Mouse (Mus musculus) mesoderm, embryonic 11.5 days (tissue): ENCODE measurements around the gene Zzz3.

ENCODE experiments used
- DNase-seq: peaks from one replicate; pipeline ENCODE4 v3.0.0-alpha.2; 2012; ENCODE audit warnings: low read depth, low spot score

Gene Zzz3

DNA sequence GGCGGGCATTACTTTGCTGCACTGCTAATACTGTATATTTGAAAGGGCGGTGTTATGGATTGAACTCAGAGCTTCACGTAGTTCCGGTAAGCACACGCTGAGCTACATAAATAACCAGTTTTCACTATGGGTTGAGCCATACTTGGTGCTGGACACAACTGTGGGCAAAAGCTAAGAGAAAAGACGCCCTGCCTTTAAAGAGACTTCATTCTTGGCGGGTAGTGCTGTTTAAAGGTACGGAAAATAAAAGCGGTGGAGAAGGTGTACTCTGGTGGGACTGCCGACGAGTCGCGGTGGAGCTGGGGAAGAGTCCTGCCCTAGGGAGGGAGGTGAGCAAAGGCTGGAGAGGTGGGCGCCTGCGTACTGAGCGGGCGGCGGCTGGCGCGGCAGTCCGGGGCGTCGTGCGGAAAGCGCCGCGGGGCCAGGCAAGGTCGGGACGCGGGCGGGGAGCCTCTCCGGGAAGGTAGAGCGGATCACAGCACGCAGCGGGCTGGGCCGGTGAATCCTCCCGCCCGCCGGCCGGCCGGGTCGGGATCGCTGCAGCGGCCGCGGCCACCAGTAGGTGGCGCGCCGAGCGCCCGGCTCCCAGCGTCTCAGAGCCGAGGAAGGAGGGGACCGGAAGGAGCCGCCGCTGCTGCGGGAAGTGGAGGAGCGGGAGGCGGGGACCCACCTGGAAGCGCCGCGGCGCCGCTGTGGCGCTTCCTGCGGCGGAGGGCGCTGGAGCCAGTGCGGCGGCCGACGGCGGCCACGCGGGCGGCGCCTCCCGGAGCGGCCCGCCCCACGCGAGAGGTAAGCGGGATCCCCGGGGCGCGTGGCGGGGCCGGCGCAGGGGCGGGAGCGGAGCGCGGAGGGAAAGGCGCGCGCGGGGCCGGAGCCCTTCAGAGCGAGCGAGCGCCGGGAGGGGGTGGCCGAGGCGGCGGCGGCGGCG lies at the start of gene Zzz3:
TSS of gene Zzz3 (plus strand) at position 124 of the 928 bp plus-strand sequence.
- DNase-seq: peak; percentile 94

DNA sequence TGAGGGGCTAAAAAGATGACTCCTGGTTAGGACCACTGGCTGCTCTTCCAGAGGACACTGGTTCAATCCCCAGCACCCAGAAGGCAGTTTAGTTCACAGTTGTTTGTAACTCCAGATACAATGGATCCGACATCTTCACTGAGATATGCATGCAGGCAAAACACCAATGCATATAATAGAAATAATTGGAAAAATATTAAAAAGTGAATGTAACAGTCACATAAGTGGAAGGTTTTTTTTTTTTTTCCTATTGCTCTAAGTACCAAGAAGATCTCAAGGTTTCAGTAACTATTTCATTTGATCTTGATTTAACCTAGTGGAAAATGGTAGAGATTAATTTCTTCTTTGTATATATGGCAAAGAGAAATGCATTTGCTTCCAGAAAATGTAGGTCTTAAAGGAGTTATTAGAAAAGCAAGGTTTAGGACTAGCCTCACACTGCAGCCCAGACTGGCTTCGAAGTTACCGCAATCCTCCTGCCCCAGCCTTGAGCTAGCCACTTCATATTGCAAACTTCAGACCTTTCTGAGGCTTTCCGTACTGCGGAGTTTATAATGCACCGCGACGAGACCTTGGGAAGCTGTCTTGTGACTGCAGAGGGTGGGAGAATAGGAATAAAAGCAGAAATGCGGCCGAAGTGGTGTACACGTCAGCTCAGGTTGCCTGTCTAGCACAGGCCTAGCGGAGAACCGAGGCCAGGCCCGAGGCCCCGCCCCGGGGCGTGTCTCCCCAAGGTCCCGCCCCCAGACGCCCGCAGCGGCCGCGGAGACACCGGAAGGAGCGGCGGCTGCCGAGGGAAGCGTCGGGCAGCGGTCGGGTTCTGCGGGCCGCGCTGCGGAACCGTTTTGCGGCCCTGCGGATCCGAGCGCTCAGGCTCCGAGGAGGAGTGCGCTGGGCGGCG lies 49.3 kb upstream of the Zzz3 start, which contains the start of gene Usp33:
TSS of gene Usp33 (plus strand) at position 747 of the 901 bp plus-strand sequence.
- peak; percentile 93 for DNase-seq

GRCm38 (mm10) chr3:152346633-152347141 lies 48.6 kb upstream of the Zzz3 start:
- DNase-seq: peak; percentile 28

- DNase-seq: no peak
Observed at GRCm38 (mm10) chr3:152347227-152347626, 48.0 kb upstream of the Zzz3 start.

GRCm38 (mm10) chr3:152348011-152348830 lies 47.1 kb upstream of the Zzz3 start:
- no peak for DNase-seq

DNA sequence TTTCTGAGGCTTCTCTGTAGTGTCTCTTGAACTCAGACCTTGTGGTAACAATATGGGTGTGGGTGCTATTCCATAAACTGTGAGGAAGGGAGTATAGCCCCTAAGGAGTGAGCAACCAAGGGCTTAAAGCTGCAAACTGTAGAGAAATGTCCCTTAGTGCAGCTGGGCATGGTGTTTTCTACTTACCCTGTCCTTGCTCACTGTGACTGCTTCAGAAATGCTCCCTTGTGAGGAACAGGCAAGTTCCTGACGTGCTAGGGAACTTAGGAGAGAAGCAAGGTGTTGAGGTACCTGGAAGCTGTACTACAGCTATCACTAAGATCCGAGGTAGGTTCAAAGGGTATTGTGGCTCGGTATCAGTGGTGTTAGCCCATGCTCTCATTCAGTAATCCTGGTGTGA lies 44.8 kb upstream of the Zzz3 start:
- DNase-seq: no peak

DNA sequence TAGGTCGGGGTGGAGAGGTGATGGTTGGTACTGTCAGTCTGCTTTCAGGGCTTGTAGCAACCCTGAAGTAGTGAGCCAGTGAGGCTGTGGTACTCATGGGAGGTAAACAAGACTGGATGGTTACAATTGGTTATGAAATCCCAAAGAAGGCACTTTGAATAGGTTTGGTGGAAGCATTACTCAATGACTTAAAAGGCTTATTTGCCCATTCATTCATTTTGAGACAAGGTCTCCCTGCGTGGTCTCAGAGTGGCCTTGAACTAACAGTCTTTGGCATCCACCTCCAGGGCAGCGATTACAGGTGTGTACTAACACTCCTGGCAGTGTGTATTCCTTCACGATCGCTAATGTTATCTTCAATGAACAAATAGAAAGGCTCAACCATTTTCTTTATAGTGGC lies 44.3 kb upstream of the Zzz3 start:
- DNase-seq: no peak

DNA sequence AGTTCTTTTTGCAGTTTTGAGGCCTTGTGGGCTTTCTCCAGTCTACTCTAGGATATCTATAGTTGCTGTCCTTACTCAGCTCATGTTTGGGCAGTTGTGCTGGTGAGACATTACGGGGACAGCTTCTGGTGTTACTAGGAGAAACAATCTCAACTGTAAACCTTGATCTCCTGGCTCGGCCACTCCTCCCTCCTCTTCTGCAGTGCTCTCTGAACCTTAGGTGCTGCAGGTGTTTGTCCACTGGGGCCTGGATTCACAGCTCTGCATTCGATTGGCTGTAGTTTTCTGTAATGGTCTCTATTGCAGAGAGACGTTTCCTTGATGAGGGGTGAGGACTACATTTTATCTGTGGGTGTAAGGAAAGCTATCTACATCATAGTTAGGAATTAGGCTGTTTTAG lies 43.0 kb upstream of the Zzz3 start:
- no peak for DNase-seq

GRCm38 (mm10) chr3:152353434-152354177 lies 41.7 kb upstream of the Zzz3 start:
- DNase-seq: no peak

GRCm38 (mm10) chr3:152355361-152355760 lies 39.9 kb upstream of the Zzz3 start:
- peak; percentile 33 for DNase-seq

DNA sequence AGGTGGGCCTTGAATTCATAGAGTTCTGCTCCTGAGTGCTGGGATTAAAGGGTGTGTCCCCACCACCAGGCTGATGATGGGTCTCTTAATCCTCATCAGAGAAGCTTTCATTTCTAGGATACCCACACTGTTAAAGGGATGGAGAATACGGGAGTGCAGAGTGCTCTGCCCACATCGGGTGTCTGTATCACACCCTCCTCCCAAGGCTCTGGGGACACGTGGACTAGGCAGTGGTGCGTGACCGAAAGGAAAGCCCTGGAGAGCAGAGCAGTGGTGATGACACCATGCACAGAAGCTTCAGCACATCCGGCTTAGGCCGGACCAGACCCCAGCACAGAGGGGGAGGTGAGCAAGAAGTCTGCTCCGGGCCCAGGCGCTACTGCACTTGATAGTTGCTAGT lies 38.5 kb upstream of the Zzz3 start:
- DNase-seq: no peak

GRCm38 (mm10) chr3:152359151-152359550 lies 36.1 kb upstream of the Zzz3 start:
- DNase-seq: no peak

DNA sequence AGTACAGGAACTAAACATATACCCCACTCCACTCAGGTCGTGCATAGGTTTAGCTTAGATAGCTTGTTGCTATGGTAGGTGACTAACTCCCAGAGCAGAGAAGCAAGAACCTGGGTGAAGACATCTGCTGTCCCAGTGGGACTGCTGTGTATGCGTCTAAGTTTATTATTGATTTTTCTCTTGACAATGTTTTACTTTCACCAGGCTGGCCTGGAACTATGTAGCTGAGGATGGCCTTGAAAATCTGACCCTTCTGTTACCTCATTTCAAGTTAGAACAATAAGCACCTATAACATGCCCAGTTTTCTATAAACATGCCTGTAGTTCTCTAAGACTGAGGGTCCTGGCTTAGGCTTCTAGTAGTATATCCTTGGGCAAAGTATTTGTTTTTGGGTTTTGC lies 31.1 kb upstream of the Zzz3 start:
- DNase-seq: no peak

DNA sequence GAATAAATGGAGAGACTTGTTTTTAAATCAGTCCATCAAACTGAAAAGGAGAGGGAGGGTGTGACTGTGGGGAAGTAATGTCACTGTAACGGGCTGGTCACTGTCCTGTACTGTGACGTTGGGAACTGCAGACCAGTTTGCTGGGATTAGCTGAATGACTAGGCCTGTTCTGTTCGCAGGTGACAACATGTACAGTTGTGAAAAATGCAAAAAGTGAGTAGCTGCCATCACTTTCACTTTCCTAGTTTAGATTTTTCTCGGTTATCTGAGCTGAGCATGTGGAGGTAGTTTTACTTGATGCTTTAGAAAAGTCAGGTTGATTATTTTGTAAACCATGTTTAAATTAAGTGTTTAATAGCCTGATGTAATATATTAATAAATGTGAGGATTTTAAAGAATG lies 19.2 kb upstream of the Zzz3 start:
- no peak for DNase-seq

DNA sequence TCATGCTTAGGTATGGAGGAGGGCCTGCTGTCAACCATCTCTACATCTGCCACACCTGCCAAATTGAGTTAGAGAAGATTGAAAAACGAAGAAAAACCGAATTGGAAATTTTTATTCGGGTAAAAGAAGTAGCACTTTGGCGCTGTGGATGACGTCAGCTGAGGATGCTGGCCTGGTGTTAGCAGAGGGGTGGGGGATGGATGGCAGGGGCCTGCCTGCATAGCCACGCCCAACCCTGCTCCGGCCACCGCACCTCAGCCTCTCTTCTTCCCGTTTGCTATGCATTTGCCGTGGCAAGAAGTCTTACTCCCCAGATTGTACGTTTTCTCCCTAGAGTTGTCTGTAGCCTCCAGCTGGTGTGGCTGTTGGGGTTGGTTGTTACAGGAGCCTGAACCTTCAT lies 11.2 kb upstream of the Zzz3 start:
- no peak for DNase-seq

GRCm38 (mm10) chr3:152396278-152396987 lies 1.2 kb downstream of the Zzz3 start:
- peak; percentile 98 for DNase-seq

GRCm38 (mm10) chr3:152396988-152397314 lies 1.7 kb downstream of the Zzz3 start:
- DNase-seq: no peak

DNA sequence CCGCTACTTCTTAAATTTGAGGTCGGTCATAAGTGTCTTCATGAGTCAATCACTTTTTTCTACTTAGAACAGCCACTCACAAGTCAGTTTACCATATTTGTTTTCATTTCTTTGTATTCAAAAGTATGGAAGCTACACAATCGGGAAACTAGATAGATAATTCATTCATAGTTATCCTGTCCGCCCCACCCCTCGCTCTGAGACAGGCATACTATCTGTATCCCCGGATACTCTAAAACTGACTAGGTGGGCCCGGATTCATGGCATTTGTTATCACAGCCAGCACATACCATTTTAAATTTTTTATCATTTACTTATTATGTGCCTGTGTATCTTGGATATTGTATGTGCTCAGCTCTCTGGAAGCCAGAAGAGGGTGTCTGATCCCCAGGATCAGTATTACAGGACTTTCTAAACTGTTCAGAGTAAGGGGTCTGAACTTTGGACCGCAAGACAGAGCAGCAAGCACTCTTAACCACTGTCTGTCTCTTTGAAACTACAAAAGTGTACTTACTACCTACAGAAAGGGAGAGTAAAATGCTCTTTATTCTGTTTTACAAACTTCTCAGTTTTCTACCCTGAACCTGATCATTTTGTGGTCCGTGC lies 2.2 kb downstream of the Zzz3 start:
- no peak for DNase-seq

- no peak for DNase-seq
Observed at GRCm38 (mm10) chr3:152400441-152400840, 5.2 kb downstream of the Zzz3 start.

- no peak for DNase-seq
Observed at GRCm38 (mm10) chr3:152400875-152401274, 5.6 kb downstream of the Zzz3 start.
